Mouse (Mus musculus) embryonic facial prominence, embryonic 15.5 days (tissue): ENCODE data around the gene Sorl1. TPM values are rescaled to one million over a fixed set of nuclear protein-coding genes. Genes with fewer than 3 reads are reported as not detected.

ENCODE experiments used
- ATAC-seq: fragments of 200-750 bp; cut with Nextera tagmentation; 2 replicates; pipeline ENCODE4 v1.8.0; 2017; ENCODE audit warnings: low read depth, moderate TSS enrichment; ENCODE audit not compliant: insufficient number of reproducible peaks, low FRiP score, low TSS enrichment
- H3K27ac ChIP-seq: fragments of 300-500 bp; sonication (generic); replicated peaks from 2 replicates; pipeline ENCODE4 v1.5.1; 2015; ENCODE audit warnings: mild to moderate bottlenecking, inconsistent platforms
- H3K27me3 ChIP-seq: fragments of 300-500 bp; sonication (generic); 2 replicates; pipeline ENCODE4 v1.6.1; 2015; ENCODE audit warnings: inconsistent platforms
- H3K36me3 ChIP-seq: fragments of 300-500 bp; sonication (generic); 2 replicates; pipeline ENCODE4 v1.6.1; 2015; ENCODE audit warnings: mild to moderate bottlenecking, inconsistent platforms
- H3K4me1 ChIP-seq: fragments of 300-500 bp; sonication (generic); 2 replicates; pipeline ENCODE4 v1.6.1; 2015; ENCODE audit warnings: inconsistent platforms
- H3K4me2 ChIP-seq: fragments of 300-500 bp; sonication (generic); replicated peaks from 2 replicates; pipeline ENCODE4 v1.6.1; 2015; ENCODE audit warnings: mild to moderate bottlenecking, inconsistent platforms
- H3K4me3 ChIP-seq: fragments of 300-500 bp; sonication (generic); replicated peaks from 2 replicates; pipeline ENCODE4 v1.5.1; 2015; ENCODE audit warnings: mild to moderate bottlenecking, inconsistent platforms
- H3K9ac ChIP-seq: fragments of 300-500 bp; sonication (generic); 2 replicates; pipeline ENCODE4 v1.6.1; 2015; ENCODE audit warnings: inconsistent platforms
- H3K9me3 ChIP-seq: fragments of 300-500 bp; sonication (generic); replicated peaks from 2 replicates; pipeline ENCODE4 v1.6.1; 2016; ENCODE audit warnings: inconsistent platforms
- WGBS: fragments of 180-500 bp; shearing (Covaris S2); methylation state at CpG from one replicate; pipeline ENCODE4 v1.1.7; 2015; 5-methylcytosine and 5-hydroxymethylcytosine counted together
- polyA plus RNA-seq: library from polyadenylated mRNA; unstranded; fragments of >200 nt; fragmentation: Nextera tagmentation; extraction: Ambion mirVana; gene quantifications from 2 replicates; pipeline ENCODE4 v1.2.1, GENCODE M21; 2015

Gene Sorl1
- polyA plus RNA-seq, 1 experiment from 2014 or later: 8.5 TPM

- no peak overlapping the region for H3K27ac ChIP-seq
- no peak for ATAC-seq
- no peak overlapping the region for H3K4me3 ChIP-seq
- H3K36me3 ChIP-seq: 0 out of 2 replicates have a peak, but pooled peaks cover 3% of the 10 kb centered on the region
- H3K27me3 ChIP-seq: no peaks in the 10 kb centered on the region
- 52% methylated on average over 19 of the region's 19 CpGs for WGBS
- H3K4me2 ChIP-seq: no peak overlapping the region
- no peaks in the 10 kb centered on the region for H3K9me3 ChIP-seq
- 0 out of 2 replicates have a peak, but pooled peaks cover 5% of the 10 kb centered on the region for H3K4me1 ChIP-seq
- no peak overlapping the region for H3K9ac ChIP-seq
Measured at GRCm38 (mm10) chr9:42033291-42034115, 90.6 kb downstream of the Sorl1 start.

- no peaks in the 10 kb centered on the region for H3K27me3 ChIP-seq
- H3K9ac ChIP-seq: no peak overlapping the region
- no peak overlapping the region for H3K4me3 ChIP-seq
- no peak overlapping the region for H3K4me2 ChIP-seq
- H3K27ac ChIP-seq: no peak overlapping the region
- 0 out of 2 replicates have a peak, but pooled peaks cover 5% of the 10 kb centered on the region for H3K4me1 ChIP-seq
- 45% methylated on average over 9 of the region's 9 CpGs for WGBS
- 0 out of 2 replicates have a peak, but pooled peaks cover 3% of the 10 kb centered on the region for H3K36me3 ChIP-seq
- H3K9me3 ChIP-seq: no peaks in the 10 kb centered on the region
- no peak for ATAC-seq
Measured at GRCm38 (mm10) chr9:42032419-42032818, 91.7 kb downstream of the Sorl1 start.

GRCm38 (mm10) chr9:42028807-42029206 lies 95.3 kb downstream of the Sorl1 start:
- Histone ChIP-seq H3K27ac (no peak overlapping the region), H3K4me3 (no peak overlapping the region), H3K27me3 (no peaks in the 10 kb centered on the region), H3K4me1 (peaks cover 7% of the 10 kb centered on the region; the same call in 1 of the 2 replicates), H3K36me3 (0 out of 2 replicates have a peak, but pooled peaks cover 3% of the 10 kb centered on the region), H3K9ac (no peak overlapping the region), H3K9me3 (no peaks in the 10 kb centered on the region), H3K4me2 (no peak overlapping the region)
- no peak for ATAC-seq
- 66% methylated on average over 4 of the region's 4 CpGs for WGBS

GRCm38 (mm10) chr9:42024257-42024656 lies 99.8 kb downstream of the Sorl1 start:
- Histone ChIP-seq H3K27me3 (no peaks in the 10 kb centered on the region), H3K9me3 (no peaks in the 10 kb centered on the region), H3K4me1 (peaks cover 3% of the 10 kb centered on the region; the same call in 1 of the 2 replicates), H3K27ac (no peak overlapping the region), H3K9ac (no peak overlapping the region), H3K4me3 (no peak overlapping the region), H3K36me3 (0 out of 2 replicates have a peak, but pooled peaks cover 3% of the 10 kb centered on the region), H3K4me2 (no peak overlapping the region)
- ATAC-seq: no peak
- WGBS: 74% methylated on average over 9 of the region's 9 CpGs

GRCm38 (mm10) chr9:42023383-42023782 lies 100.7 kb downstream of the Sorl1 start:
- WGBS: 51% methylated on average over 3 of the region's 3 CpGs
- peaks cover 3% of the 10 kb centered on the region; the same call in 1 of the 2 replicates for H3K4me1 ChIP-seq
- H3K27me3 ChIP-seq: no peaks in the 10 kb centered on the region
- no peak overlapping the region for H3K4me2 ChIP-seq
- H3K9ac ChIP-seq: no peak overlapping the region
- no peak overlapping the region for H3K27ac ChIP-seq
- ATAC-seq: no peak
- no peak overlapping the region for H3K4me3 ChIP-seq
- 0 out of 2 replicates have a peak, but pooled peaks cover 3% of the 10 kb centered on the region for H3K36me3 ChIP-seq
- no peaks in the 10 kb centered on the region for H3K9me3 ChIP-seq

GRCm38 (mm10) chr9:42022318-42022717 lies 101.8 kb downstream of the Sorl1 start:
- H3K9me3 ChIP-seq: no peaks in the 10 kb centered on the region
- H3K9ac ChIP-seq: no peak overlapping the region
- no peak overlapping the region for H3K27ac ChIP-seq
- 84% methylated on average over 12 of the region's 12 CpGs for WGBS
- H3K36me3 ChIP-seq: 0 out of 2 replicates have a peak, but pooled peaks cover 3% of the 10 kb centered on the region
- no peak overlapping the region for H3K4me3 ChIP-seq
- no peaks in the 10 kb centered on the region for H3K27me3 ChIP-seq
- no peak overlapping the region for H3K4me2 ChIP-seq
- peaks cover 3% of the 10 kb centered on the region; the same call in 1 of the 2 replicates for H3K4me1 ChIP-seq
- no peak for ATAC-seq

- Histone ChIP-seq H3K4me2 (no peak overlapping the region), H3K9me3 (no peaks in the 10 kb centered on the region), H3K36me3 (peaks cover 14% of the 10 kb centered on the region), H3K9ac (no peak overlapping the region), H3K4me3 (no peak overlapping the region), H3K27me3 (no peaks in the 10 kb centered on the region), H3K27ac (no peak overlapping the region), H3K4me1 (peaks cover 3% of the 10 kb centered on the region; the same call in 1 of the 2 replicates)
- no peak for ATAC-seq
- WGBS: 53% methylated on average over 7 of the region's 7 CpGs
Measured at GRCm38 (mm10) chr9:42019308-42020031, 104.6 kb downstream of the Sorl1 start.

- Histone ChIP-seq H3K4me1 (0 out of 2 replicates have a peak, but pooled peaks cover 8% of the 10 kb centered on the region), H3K4me3 (no peak overlapping the region), H3K4me2 (no peak overlapping the region), H3K9ac (no peak overlapping the region), H3K27ac (no peak overlapping the region), H3K9me3 (no peaks in the 10 kb centered on the region), H3K36me3 (no peaks in the 10 kb centered on the region), H3K27me3 (no peaks in the 10 kb centered on the region)
- ATAC-seq: no peak
- WGBS: 89% methylated on average over 5 of the region's 5 CpGs
Measured at GRCm38 (mm10) chr9:42008501-42008900, 115.6 kb downstream of the Sorl1 start.

- no peaks in the 10 kb centered on the region for H3K27me3 ChIP-seq
- H3K4me2 ChIP-seq: no peak overlapping the region
- 21% methylated on average over 8 of the region's 8 CpGs for WGBS
- H3K36me3 ChIP-seq: no peaks in the 10 kb centered on the region
- H3K4me3 ChIP-seq: no peak overlapping the region
- H3K9me3 ChIP-seq: no peaks in the 10 kb centered on the region
- H3K9ac ChIP-seq: no peak overlapping the region
- 0 out of 2 replicates have a peak, but pooled peaks cover 8% of the 10 kb centered on the region for H3K4me1 ChIP-seq
- 0 out of 2 replicates have a peak overlapping the region, but pooled peaks have one; percentile 11 for H3K27ac ChIP-seq
- no peak for ATAC-seq
Measured at GRCm38 (mm10) chr9:42005101-42005500, 119.0 kb downstream of the Sorl1 start.

GRCm38 (mm10) chr9:42004140-42004539 lies 120.0 kb downstream of the Sorl1 start:
- Histone ChIP-seq H3K4me1 (0 out of 2 replicates have a peak, but pooled peaks cover 8% of the 10 kb centered on the region), H3K9me3 (no peaks in the 10 kb centered on the region), H3K27ac (no peak overlapping the region), H3K36me3 (no peaks in the 10 kb centered on the region), H3K9ac (no peak overlapping the region), H3K4me2 (no peak overlapping the region), H3K4me3 (no peak overlapping the region), H3K27me3 (no peaks in the 10 kb centered on the region)
- no peak for ATAC-seq
- WGBS: 82% methylated on average over 4 of the region's 4 CpGs
